Mouse (Mus musculus) spleen, postnatal 10 days (tissue): ENCODE data around the gene 1700021F05Rik.
"Not testable (repeated sequence)": the region's sequence is repeated elsewhere in the genome, so short reads cannot be mapped to it uniquely, and the experiment has no call there.

Experiments used
- DNase-seq, 2 experiments: peaks; one replicate each; pipeline ENCODE4 v3.0.0; 2021 to 2022; ENCODE audit warnings: low spot score in 2 of 2

The 1700021F05Rik gene

DNA sequence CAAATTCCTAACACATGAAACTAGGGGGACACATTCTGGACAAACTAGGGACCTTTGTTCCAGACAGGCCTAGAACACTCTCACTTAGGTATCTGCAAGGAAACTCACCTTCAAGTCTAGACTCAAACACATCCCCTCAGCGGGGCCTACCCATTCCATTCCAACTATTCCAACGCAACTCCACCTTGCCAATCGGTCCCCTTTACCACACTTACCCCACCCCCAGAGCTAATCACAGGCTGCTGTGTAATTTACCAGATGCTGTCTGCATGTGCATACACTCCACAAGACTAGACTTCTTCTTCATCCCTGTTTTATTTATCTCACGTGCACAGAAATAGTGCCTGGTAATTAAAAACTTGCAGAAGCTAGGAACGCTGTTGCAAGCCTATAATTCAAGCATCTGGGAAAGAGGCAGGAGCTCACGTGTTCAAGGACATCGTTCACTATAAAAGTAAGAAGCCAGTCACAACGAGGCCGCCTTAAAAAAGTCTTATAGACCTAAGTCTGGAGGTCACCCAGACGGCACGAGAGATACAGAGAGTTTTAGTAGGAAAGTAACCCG lies 966 bp downstream of the 1700021F05Rik start:
- DNase-seq = peak in 1 of 2 experiments; percentile 8

DNA sequence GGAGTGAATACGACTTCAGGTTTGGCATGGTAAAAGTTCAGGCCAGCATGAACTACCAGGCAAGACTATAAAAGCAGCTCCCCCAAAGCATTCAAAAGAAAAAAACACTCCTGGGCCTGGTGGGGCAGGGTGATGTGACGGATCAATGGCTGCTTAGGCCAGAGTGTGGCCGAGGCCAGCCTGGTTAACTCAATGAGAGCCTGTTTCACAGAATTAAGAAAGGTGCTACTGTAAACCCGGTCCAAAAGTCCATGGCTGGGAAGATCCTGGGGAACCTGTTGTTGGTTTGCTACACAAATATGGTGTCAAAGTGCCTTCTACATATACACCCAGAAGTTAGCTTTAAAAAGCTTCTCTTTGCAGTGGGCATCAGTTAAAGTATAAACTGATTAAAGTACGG lies 2.0 kb downstream of the 1700021F05Rik start:
- no peak for DNase-seq

DNA sequence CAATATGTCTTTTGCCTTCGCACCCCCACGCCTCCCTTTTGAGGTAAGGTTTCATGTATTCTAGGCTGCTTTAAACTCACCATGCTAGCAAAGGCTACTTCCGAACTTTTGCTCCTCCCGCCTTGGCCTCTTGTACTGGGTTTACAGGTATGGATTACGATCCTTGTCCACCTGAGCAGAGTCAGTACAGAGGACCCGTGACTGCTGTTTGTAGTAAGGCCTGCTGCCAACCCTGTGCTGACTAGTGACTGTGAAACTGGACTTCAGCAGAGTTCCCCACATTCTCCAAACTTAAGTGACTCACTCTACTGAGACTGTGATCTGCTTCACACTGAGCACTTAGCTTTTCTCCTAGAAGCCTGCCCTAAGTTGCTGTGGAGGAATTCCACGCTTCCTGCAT lies 3.1 kb downstream of the 1700021F05Rik start:
- DNase-seq = no peak

DNA sequence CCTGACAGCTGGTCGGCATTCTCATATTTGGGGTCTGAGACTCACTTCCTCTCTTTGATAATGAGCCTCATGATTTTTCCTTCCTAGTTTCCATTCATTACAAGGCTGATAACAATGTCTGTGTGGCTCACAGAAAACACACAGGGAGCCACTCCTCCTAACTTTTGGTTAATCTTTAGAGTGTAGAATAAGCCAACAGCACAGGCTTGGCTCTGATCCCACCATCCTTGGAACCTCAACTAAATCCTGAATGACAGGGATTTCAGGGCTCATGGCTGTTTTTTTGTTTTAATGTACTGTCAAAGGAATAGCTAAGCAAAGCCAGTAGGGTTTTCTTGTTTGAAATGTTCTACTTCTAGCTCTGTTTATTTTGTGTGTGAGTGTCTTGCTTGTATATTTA lies 6.4 kb downstream of the 1700021F05Rik start:
- no peak for DNase-seq

DNA sequence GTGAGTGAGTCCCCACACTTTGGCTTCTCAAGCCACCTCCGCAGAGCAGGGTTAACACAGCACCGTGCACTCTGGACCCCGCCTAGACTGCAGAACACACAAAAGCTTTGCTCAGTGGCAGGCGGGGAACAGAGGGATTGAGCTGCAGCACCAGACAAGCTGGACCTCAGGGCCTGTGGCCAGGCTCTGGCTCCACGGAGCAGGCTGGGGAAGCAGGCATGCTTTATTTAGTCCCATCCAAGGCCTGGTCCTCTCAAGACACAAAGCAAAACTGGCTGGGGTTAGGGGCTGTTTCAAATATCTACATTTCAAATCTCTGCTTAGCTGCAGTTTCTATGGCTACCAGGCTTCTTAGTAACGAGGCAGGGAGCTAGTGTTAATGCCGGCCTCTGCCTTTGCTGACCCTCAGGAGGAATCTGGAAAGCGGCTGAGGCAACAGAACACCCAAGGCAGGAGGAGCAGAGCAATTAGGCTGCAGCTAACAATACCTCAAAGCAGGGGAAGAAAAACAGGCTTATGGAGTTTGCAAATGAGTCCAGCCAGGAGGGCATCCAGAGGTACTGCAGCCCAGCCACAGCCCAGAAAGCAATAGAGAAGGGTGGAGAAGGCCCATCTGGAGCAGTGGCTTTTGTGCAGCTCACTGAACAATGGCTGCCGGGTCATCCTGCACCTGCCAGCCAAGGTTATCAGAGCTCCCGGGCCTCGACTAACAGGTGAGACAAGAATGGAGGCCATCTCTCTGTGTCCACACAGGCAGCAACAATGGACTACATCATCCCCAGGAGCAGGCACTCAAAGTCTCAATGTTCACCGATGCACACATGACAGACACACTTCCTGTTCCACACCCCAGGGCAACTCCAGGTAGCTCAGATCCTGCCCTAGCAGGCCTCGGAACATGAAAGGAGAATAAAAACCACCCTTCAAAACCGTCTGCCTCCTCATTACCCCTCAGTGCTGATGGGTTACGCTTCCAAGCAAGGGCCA lies 13.2 kb downstream of the 1700021F05Rik start:
- DNase-seq = no peak

DNA sequence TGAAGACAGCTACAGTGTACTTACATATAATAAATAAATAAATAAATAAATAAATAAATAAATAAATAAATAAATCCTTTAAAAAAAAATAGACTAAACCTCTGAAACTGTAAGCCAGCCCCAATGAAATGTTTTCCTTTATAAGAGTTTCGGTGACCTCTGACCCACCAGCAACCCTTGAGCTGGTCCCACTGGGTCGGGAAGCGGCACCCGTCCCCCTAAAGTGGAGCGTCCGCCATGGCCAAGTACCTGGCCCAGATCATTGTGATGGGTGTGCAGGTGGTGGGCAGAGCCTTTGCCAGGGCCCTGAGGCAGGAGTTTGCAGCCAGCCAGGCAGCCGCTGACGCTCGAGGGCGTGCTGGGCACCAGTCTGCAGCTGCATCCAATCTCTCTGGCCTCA lies 16.9 kb downstream of the 1700021F05Rik start, which contains the start of gene Gm9803:
Gm9803 (plus strand) TSS at position 154 of the 400 bp plus-strand sequence.
- DNase-seq = not testable (repeated sequence)

DNA sequence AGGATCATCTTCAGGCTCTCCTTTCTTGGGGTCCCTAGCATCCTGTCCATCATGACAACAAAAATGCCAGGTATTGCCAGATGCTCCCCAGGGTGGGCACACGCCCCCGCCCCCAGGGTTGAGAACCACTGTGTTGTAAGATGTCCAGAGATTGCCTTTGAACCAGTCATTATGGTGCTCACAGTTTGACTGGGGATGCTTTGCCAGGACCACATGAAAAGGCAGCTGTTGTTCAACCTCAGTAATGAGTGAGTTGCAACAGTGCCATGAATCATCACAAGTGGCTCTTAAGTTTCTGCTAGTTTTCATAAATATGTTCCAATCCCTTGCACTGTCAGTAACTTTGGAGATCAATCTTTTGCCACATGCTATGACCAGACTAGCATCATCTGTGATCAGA lies 20.8 kb downstream of the 1700021F05Rik start:
- no peak for DNase-seq

DNA sequence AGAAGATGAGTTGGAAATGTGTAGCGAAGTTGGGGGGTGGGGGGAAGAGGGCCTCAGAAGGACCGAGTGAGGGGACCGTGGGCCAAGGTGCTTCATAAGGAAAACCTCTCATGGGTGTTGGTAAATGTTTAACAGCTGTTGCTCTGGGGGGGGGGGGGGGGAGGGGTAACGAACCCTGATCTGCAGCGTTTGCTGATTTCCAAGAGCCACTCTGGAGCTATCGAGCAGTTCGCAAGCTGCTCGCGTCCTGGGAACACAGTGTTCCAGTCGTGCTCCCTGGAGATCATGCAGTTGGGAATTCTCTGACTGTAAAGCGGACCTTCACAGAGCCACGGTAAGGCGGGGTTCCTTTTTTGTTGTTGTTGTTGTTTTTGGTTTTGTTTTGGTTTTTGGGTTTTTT lies 22.4 kb downstream of the 1700021F05Rik start:
- no peak for DNase-seq

DNA sequence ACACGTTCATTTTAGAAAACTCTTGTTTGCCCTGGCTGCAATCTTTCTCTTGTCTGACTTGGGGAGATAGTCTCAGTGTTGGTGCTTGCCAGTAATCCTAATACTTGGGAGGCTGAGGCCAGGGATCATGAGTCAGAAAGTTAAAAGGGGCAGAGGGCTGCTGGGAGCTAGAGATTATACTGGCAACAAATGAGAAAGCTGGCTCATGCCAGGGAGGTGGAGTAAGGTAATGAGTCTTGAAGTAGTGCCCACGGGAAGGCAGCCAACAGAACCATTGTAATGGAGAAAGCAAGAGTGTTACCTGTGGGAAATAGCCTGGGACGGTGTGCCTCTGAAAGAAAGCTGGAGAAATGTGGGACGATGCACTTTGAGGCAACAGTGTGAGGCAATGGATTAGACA lies 23.0 kb downstream of the 1700021F05Rik start:
- no peak for DNase-seq

DNA sequence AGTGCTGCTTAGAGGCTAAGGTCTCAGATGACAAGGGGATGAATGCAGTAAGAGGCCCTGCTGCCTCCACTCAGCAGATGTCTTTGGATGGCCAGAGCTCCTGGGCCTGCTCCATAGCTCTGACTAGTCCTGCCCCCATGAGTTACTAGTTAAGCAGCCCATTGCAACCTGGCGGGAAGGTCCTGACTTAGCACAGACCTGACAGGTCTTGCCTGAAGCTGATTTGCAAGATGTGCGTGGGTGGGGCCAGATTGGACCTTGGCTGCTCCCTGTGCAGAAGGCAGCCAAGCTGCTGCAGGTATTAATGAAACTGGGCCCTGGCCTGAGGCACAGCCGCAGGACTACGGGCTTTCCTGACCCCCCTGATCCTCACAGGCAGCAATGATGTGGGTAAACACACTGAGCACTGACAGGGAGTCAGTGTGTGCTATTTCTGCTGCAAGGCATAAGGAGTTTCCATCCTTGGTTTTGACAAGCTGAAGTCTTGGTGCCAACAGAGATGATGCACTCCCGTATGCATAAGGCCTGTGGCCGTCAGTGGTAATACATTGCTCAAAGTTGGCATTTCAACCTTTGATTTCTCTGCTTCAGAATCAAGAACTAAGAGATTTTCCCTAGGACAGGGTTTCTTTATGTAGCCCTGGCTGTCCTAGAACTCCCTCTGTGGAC lies 23.7 kb downstream of the 1700021F05Rik start:
- DNase-seq = no peak

DNA sequence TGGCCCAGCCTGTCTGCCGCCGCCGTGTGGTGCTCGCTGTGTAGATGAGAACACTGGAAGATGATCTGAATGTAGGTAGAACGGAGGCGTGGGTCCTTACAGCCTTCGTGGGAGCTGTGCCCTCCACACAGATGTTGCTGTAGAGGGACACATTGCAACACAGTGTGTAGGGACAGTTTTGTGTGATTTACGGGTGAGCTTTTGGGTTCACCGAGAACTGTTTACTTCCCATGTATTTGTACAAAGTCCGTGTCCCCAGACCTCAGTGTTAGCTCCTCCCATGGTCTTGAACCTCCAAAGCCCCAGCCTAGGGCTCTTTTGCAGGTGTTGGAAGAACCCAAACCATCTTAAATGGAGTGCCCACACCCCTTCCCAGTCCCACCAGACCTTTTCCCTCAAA lies 27.8 kb downstream of the 1700021F05Rik start:
- no peak for DNase-seq

DNA sequence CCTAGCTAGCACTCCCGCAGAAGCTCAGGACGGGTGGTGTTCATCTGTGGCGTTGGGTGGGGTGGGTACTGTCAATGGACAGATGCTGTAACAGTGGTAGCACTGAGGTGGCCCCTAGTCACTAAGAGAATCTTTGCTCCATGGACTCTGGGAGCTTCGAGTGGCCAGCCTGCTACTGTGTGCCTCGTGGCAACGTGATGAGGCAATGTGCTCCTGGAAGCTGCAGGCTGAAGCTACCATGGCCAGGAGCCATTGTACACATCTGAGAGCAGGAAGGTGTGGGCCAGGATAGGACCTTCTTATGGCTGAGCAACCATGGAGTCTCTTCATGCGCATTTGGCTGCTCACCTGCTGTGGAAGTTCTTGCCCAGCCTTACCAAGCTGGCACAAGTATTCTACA lies 31.6 kb downstream of the 1700021F05Rik start:
- no peak for DNase-seq

DNA sequence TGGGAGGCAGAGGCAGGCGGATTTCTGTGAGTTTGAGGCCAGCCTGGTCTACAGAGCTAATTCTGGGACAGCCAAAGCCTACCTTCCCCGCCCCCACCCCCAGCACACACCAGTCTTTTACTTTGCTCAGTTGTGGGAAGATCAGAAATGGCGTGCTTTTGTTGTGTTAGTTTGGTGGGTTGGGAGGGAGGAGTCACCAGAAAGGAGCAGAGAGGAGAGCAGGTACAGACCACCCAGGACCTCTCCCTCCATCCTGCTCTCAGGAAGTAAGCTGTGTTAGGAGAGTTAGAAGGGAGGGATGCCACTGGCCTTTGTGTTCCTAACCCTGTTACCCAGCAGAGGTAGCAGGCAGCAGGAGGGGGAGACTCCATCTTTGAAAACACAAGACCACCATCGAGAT lies 33.7 kb downstream of the 1700021F05Rik start:
- DNase-seq = no peak

DNA sequence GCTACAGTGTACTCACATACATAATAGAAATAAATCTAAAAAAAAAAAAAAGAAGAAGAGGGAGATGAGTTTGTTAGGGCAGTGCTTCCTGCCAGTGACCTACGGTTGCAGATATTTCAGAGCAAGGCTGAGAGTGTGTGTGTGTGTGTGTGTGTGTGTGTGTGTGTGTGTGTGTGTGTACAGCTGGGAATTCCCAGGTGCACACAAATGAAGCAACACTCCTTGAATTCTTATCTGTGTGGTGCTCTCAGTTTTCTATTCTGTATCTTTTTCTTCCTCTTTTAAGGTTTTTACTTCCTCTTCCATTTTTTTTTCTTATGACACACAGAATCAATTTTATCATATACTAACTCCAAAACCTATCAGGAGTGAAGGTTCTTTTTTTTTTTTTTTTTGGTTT lies 36.5 kb downstream of the 1700021F05Rik start:
- DNase-seq = no peak

DNA sequence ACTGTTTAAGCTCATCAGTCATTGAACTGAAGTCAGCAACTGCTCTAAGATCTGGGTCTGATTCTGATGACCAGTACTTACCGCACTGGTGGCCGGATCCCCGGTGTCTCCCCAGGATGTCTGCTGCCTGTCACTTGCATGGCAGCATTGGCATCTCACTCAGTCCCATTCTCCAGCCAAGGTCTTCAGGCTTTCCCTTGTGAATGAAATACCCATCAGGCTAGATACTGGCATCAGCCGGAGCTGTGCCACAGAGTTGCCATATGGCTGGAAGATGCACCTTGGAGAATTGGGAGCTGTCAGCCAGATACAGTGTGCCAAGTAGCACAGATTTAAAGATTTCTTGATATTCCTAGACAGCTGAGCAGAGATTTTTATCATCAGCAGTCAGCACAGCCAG lies 38.2 kb downstream of the 1700021F05Rik start:
- DNase-seq = no peak

DNA sequence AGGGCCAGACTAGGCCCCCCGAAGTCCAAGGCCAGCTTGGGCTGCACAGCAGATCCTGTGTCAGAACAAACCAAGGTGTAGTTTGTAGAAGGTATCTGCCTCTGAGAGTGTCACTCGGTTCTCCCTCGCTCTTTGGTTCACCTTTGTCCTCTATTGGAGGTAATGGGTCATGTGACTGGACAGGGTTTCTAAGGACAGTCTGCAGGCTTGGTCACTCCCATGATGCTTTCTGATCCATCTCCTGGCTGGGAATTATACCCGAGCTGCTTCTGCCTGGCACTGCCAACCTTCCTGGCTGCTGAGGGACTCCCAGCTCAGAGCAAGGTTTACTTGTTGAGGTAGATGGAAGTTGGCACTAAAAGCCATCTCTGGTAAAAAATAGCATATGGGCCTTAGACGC lies 49.9 kb downstream of the 1700021F05Rik start:
- no peak for DNase-seq

DNA sequence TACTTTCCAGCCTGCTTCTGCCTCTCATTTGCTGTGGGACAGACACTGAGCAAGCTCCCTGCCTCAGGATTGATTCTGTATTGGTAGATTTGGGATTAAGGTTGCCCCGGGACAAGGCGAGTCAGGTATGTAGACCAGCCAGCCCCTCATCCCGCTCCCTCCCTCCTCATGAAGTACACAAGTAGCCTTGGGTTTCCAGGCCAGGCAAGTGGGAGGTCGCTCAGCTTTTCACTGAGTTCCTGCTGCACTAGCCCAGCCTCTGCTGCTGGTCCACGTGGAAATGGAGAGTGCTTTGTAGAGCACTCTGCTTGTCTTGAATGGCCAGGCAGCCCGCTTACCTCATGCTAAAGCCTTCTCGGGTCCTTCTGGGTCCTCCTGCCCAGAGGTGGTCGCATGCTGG lies 50.8 kb downstream of the 1700021F05Rik start:
- no peak for DNase-seq

DNA sequence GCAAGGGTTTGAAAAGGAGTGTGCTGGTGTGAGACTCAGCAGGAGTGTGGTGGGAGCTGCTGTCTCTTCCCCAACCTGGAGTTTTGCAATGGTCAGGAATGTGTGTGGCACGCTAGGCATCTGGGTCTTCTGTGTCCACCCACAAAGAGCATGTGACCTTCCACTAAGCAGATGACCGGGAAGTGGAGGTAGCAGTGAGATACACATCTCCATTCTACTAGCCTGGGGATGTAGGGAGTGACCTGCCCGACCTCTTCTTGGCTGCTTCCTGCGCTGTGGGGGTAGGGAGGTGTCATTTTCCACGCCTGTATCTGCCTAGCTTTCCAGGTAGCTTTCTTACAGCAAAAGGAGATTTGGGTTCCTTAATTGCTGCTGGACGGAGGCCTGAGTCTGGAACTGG lies 51.2 kb downstream of the 1700021F05Rik start:
- no peak for DNase-seq

DNA sequence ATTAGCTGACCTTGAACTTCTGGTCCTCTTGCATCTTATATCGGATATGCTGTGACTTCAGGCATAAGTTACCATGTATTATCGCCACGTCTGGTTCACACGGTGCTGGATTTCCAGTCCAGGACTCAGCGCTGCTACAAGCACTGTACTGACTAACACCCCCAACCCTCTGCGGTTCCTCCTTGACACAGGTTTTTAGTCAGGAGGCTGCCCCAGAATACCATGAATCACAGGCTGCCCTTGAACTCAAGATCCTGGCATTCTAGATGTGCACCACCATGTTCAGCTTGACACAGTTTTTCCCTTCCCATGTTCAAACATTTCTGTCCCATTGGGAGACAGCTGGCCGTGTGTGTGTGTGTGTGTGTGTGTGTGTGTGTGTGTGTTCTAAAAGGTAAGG lies 51.7 kb downstream of the 1700021F05Rik start:
- no peak for DNase-seq

DNA sequence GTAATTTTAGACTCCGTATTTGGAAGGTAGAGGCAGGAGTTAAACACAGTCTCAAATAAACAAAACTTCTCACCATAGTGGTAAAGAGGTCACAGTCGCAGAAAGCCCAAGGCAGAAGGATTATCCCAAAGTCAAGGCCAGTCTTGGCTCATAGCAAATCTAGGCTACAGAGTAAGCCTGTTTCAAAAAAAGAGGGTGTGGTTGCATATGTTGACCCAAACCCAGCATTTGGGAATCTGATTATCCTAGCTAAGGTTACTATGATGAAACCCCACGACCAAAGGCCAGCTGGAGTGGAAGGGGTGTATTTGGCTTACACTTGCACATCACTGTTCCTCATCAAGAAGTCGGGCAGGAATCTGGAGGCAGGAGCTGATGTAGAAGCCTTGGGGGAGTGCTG lies 52.5 kb downstream of the 1700021F05Rik start:
- no peak for DNase-seq

DNA sequence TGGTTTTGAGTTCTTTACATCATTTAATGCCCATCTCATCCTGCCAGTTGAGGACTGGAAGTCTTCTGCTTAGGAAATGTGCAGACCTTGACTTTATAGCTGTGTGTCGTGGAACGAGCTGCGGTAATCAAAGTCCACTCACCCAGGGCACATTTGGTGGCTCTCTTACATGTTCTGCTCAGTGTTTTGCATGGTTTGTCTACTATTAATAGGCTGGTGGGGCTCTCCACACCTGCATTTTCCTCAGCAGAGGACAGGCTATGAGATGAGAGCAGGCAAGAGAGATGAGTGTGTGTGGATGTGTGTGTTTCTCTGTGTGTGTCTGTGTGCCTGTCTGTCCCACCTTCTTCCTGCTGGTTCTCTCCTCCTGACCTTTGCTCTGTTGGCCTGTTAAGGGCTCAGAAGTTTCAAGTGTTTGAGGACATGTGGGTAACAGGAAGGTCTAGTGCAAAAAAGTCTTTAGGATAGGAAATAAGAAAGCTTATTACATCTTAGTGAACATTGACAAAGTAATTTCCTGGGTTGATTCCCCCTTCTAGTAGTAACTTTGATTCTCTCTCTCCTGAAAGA lies 53.3 kb downstream of the 1700021F05Rik start:
- no peak for DNase-seq

DNA sequence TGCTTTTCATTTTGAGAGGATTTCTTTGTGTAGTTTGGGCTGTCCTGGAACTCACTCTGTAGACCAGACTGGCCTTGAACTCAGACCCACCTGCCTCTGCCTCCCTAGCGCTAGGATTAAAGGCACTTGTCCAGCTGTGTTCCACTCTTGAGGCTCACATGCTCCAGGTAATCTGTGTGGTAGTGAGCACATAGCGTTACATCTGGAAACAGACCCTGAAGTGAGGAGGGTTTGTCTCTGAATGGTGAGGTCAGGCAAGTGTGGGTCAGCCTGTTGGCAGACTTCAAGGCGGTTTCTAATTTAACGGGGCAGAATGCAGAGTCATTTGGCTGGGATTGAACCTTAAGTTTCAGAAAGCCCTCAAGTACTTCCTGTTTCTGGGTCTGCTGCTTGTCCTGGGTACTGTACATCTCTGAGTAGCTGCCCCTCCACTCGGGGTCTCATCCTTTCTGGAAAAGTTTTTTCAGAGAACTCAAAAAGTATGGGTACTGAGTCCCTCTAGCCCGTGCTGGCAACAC lies 55.0 kb downstream of the 1700021F05Rik start:
- DNase-seq = no peak
